In genomic region chr3:41522226-41523005, GRCm38 (mm10) we compare ENCODE assay signal across 8 mouse cellular contexts. TPM values are rescaled to one million over a fixed set of nuclear protein-coding genes. Genes with fewer than 3 reads are reported as not detected.
A peak's percentile ranks its signal among the peaks of the same experiment; 100 is the strongest.
DNase-seq lines count a peak whose midpoint lies in the region; ATAC-seq and TF ChIP-seq lines count a peak whose summit lies in the region.

No protein-coding gene starts in this region.

- H3K9me3 ChIP-seq in midbrain, embryonic 10.5 days (replicated peaks): no peaks in the 10 kb centered on the region; the same call in 1 of the 2 replicates
- H3K9me3 ChIP-seq in midbrain, postnatal 0 days (ENCODE audit: low read length): no peaks in the 10 kb centered on the region
- 0 out of 2 replicates have a peak, but pooled peaks cover 5% of the 10 kb centered on the region for H3K9me3 ChIP-seq in heart, postnatal 0 days (replicated peaks; ENCODE audit: control insufficient read depth, low read length)
- no peaks in the 10 kb centered on the region for H3K9me3 ChIP-seq in liver, embryonic 16.5 days (replicated peaks; ENCODE audit: control insufficient read depth, low read length)
- no peaks in the 10 kb centered on the region for H3K9me3 ChIP-seq in stomach, embryonic 16.5 days (replicated peaks; ENCODE audit: control insufficient read depth, low read length)
- no peaks in the 10 kb centered on the region for H3K9me3 ChIP-seq in forebrain, embryonic 10.5 days
- H3K9me3 ChIP-seq in forebrain, embryonic 12.5 days: 0 out of 2 replicates have a peak, but pooled peaks cover 5% of the 10 kb centered on the region

- DNase-seq in midbrain, embryonic 10.5 days (ENCODE audit: low spot score): peak; percentile 17
- no peak for DNase-seq in midbrain, postnatal 0 days (ENCODE audit: low spot score)
- peak; percentile 55 for DNase-seq in heart, postnatal 0 days (ENCODE audit: low spot score)
- no peak for DNase-seq in T-cell, adult 2 months (ENCODE audit: low spot score)
- no peak for DNase-seq in forebrain, embryonic 10.5 days (ENCODE audit: extremely low spot score, low spot score)

- 38% methylated on average over 18 of the region's 18 CpGs for WGBS in midbrain, embryonic 10.5 days
- 36% methylated on average over 18 of the region's 18 CpGs for WGBS in midbrain, postnatal 0 days
- WGBS in heart, postnatal 0 days: 15% methylated on average over 18 of the region's 18 CpGs
- 44% methylated on average over 18 of the region's 18 CpGs for WGBS in liver, embryonic 16.5 days (ENCODE audit: insufficient replicate concordance)
- WGBS in stomach, embryonic 16.5 days: 31% methylated on average over 18 of the region's 18 CpGs
- WGBS in forebrain, embryonic 10.5 days: 44% methylated on average over 18 of the region's 18 CpGs
- 37% methylated on average over 18 of the region's 18 CpGs for WGBS in forebrain, embryonic 12.5 days

- no peak for ATAC-seq in midbrain, postnatal 0 days (ENCODE audit: low FRiP score)
- peak; percentile 71 for ATAC-seq in heart, postnatal 0 days (ENCODE audit: insufficient read depth, low read depth)
- ATAC-seq in liver, embryonic 16.5 days (ENCODE audit: low read depth): 0 out of 2 replicates have a peak, but pooled peaks have one; percentile 41
- peak; percentile 85; the same call in 1 of the 2 replicates for ATAC-seq in stomach, embryonic 16.5 days (ENCODE audit: insufficient read depth, low FRiP score)
- no peak for ATAC-seq in forebrain, embryonic 12.5 days (ENCODE audit: low FRiP score)

- no peak for TF ChIP-seq EP300 in heart, postnatal 0 days (IDR thresholded peaks at IDR 0.05; ENCODE audit: low read depth)

- H3K27me3 ChIP-seq in midbrain, embryonic 10.5 days (ENCODE audit: low read depth, poor library complexity, severe bottlenecking): no peaks in the 10 kb centered on the region
- no peaks in the 10 kb centered on the region for H3K27me3 ChIP-seq in midbrain, postnatal 0 days (ENCODE audit: insufficient read depth, low read length)
- no peaks in the 10 kb centered on the region for H3K27me3 ChIP-seq in heart, postnatal 0 days (ENCODE audit: control insufficient read depth, insufficient read depth, low read length)
- H3K27me3 ChIP-seq in liver, embryonic 16.5 days (ENCODE audit: control insufficient read depth, insufficient read depth, low read depth, low read length): no peaks in the 10 kb centered on the region
- no peaks in the 10 kb centered on the region for H3K27me3 ChIP-seq in stomach, embryonic 16.5 days (ENCODE audit: control insufficient read depth, insufficient read depth, low read length)
- H3K27me3 ChIP-seq in forebrain, embryonic 10.5 days (ENCODE audit: poor library complexity, severe bottlenecking): no peaks in the 10 kb centered on the region
- no peaks in the 10 kb centered on the region for H3K27me3 ChIP-seq in forebrain, embryonic 12.5 days

- no peak overlapping the region for H3K9ac ChIP-seq in midbrain, postnatal 0 days (replicated peaks; ENCODE audit: low read length, poor library complexity, severe bottlenecking)
- H3K9ac ChIP-seq in heart, postnatal 0 days (replicated peaks; ENCODE audit: low read depth, low read length): peak overlapping the region; percentile 29; the same call in 1 of the 2 replicates
- H3K9ac ChIP-seq in liver, embryonic 16.5 days (ENCODE audit: low read depth, low read length): no peak overlapping the region
- no peak overlapping the region for H3K9ac ChIP-seq in stomach, embryonic 16.5 days (ENCODE audit: low read length)
- no peak overlapping the region for H3K9ac ChIP-seq in forebrain, embryonic 12.5 days

- no peak overlapping the region for H3K4me2 ChIP-seq in midbrain, postnatal 0 days (ENCODE audit: low read depth, low read length, poor library complexity, severe bottlenecking)
- H3K4me2 ChIP-seq in heart, postnatal 0 days (ENCODE audit: low read depth, low read length): peak overlapping the region; percentile 56
- peak overlapping the region; percentile 12; the same call in 1 of the 2 replicates for H3K4me2 ChIP-seq in liver, embryonic 16.5 days (ENCODE audit: low read depth, low read length)
- H3K4me2 ChIP-seq in stomach, embryonic 16.5 days (ENCODE audit: low read depth, low read length): peak overlapping the region; percentile 22
- H3K4me2 ChIP-seq in forebrain, embryonic 12.5 days: no peak overlapping the region

- H3K36me3 ChIP-seq in midbrain, embryonic 10.5 days: no peaks in the 10 kb centered on the region
- no peaks in the 10 kb centered on the region for H3K36me3 ChIP-seq in midbrain, postnatal 0 days (ENCODE audit: insufficient read depth, low read length)
- no peaks in the 10 kb centered on the region for H3K36me3 ChIP-seq in heart, postnatal 0 days (replicated peaks; ENCODE audit: control insufficient read depth, insufficient read depth, low read length)
- H3K36me3 ChIP-seq in liver, embryonic 16.5 days (ENCODE audit: control insufficient read depth, insufficient read depth): no peaks in the 10 kb centered on the region
- H3K36me3 ChIP-seq in stomach, embryonic 16.5 days (ENCODE audit: control insufficient read depth, insufficient read depth, low read length): no peaks in the 10 kb centered on the region
- H3K36me3 ChIP-seq in forebrain, embryonic 10.5 days (replicated peaks): no peaks in the 10 kb centered on the region
- no peaks in the 10 kb centered on the region for H3K36me3 ChIP-seq in forebrain, embryonic 12.5 days (replicated peaks)

- H3K4me1 ChIP-seq in midbrain, embryonic 10.5 days: peaks cover 18% of the 10 kb centered on the region
- H3K4me1 ChIP-seq in midbrain, postnatal 0 days (ENCODE audit: insufficient read depth, low read length): no peaks in the 10 kb centered on the region
- peaks cover 15% of the 10 kb centered on the region for H3K4me1 ChIP-seq in heart, postnatal 0 days (ENCODE audit: control insufficient read depth, insufficient read depth)
- H3K4me1 ChIP-seq in liver, embryonic 16.5 days (ENCODE audit: control insufficient read depth, low read depth, low read length): no peaks in the 10 kb centered on the region
- H3K4me1 ChIP-seq in stomach, embryonic 16.5 days (ENCODE audit: control insufficient read depth, insufficient read depth, low read length): 0 out of 2 replicates have a peak, but pooled peaks cover 3% of the 10 kb centered on the region
- peaks cover 15% of the 10 kb centered on the region for H3K4me1 ChIP-seq in forebrain, embryonic 10.5 days
- H3K4me1 ChIP-seq in forebrain, embryonic 12.5 days: peaks cover 11% of the 10 kb centered on the region

- no peak for TF ChIP-seq CTCF in midbrain, postnatal 0 days (IDR thresholded peaks at IDR 0.05)
- no peak for TF ChIP-seq CTCF in heart, postnatal 0 days (IDR thresholded peaks at IDR 0.05; ENCODE audit: low read depth)

- no peak overlapping the region for H3K27ac ChIP-seq in midbrain, embryonic 10.5 days (replicated peaks)
- H3K27ac ChIP-seq in midbrain, postnatal 0 days (ENCODE audit: low read depth, low read length): no peak overlapping the region
- H3K27ac ChIP-seq in heart, postnatal 0 days (ENCODE audit: low read depth): peak overlapping the region; percentile 5; the same call in 1 of the 2 replicates
- H3K27ac ChIP-seq in liver, embryonic 16.5 days (ENCODE audit: low read length): no peak overlapping the region
- H3K27ac ChIP-seq in stomach, embryonic 16.5 days (ENCODE audit: low read length): peak overlapping the region; percentile 77
- no peak overlapping the region for H3K27ac ChIP-seq in forebrain, embryonic 10.5 days
- no peak overlapping the region for H3K27ac ChIP-seq in forebrain, embryonic 12.5 days

- H3K4me3 ChIP-seq in midbrain, embryonic 10.5 days: peak overlapping the region; percentile 27; the same call in 1 of the 2 replicates
- H3K4me3 ChIP-seq in midbrain, postnatal 0 days (ENCODE audit: low read depth, low read length): no peak overlapping the region
- peak overlapping the region; percentile 28 for H3K4me3 ChIP-seq in heart, postnatal 0 days (ENCODE audit: low read depth, low read length)
- peak overlapping the region; percentile 11; the same call in 1 of the 2 replicates for H3K4me3 ChIP-seq in liver, embryonic 16.5 days (ENCODE audit: low read depth, low read length)
- H3K4me3 ChIP-seq in stomach, embryonic 16.5 days (replicated peaks; ENCODE audit: low read length): 0 out of 2 replicates have a peak overlapping the region, but pooled peaks have one; percentile 2
- no peak overlapping the region for H3K4me3 ChIP-seq in forebrain, embryonic 10.5 days
- no peak overlapping the region for H3K4me3 ChIP-seq in forebrain, embryonic 12.5 days (replicated peaks)

RNA-seq across cellular contexts. Expression of gene Jade1, which starts 33.1 kb away (rescaled TPM):
- 17.7 and 17.9 TPM in 2 replicates for polyA plus RNA-seq in midbrain, embryonic 10.5 days (2016; fragmentation: Nextera tagmentation; extraction: Ambion mirVana)
- 18.8 and 21.8 TPM in 2 replicates for total RNA-seq in midbrain, postnatal 0 days (2014; rRNA removed)
- 15.0 and 16.7 TPM in 2 replicates for polyA plus RNA-seq in midbrain, postnatal 0 days (2015; fragmentation: Nextera tagmentation; extraction: Ambion mirVana)
- total RNA-seq in heart, postnatal 0 days (2014; rRNA removed; ENCODE audit: low replicate concordance): 14.5 and 16.8 TPM in 2 replicates
- polyA plus RNA-seq in heart, postnatal 0 days (2015; fragmentation: Nextera tagmentation; extraction: Ambion mirVana): 12.6 and 13.9 TPM in 2 replicates
- polyA plus RNA-seq in liver, embryonic 16.5 days (2015; fragmentation: Nextera tagmentation; extraction: Ambion mirVana): 6.5 and 6.8 TPM in 2 replicates
- polyA plus RNA-seq in stomach, embryonic 16.5 days (2015; fragmentation: Nextera tagmentation; extraction: Ambion mirVana): 11.5 and 11.6 TPM in 2 replicates
- 19.6 and 21.2 TPM in 2 replicates for polyA plus RNA-seq in forebrain, embryonic 10.5 days (2016; fragmentation: Nextera tagmentation; extraction: Ambion mirVana)
- polyA plus RNA-seq in forebrain, embryonic 12.5 days (2016; fragmentation: Nextera tagmentation; extraction: Ambion mirVana): 20.9 and 21.9 TPM in 2 replicates

Comparison
In these comparisons a context has a peak if more than half of its experiments do, and no peak if none do; other contexts are left out.
1. DNase-seq: peak in midbrain, embryonic 10.5 days (single experiment) and heart, postnatal 0 days (single experiment); none in midbrain, postnatal 0 days (single experiment), T-cell, adult 2 months (single experiment) and forebrain, embryonic 10.5 days (single experiment).
2. H3K4me3 ChIP-seq: peak in midbrain, embryonic 10.5 days (single experiment), heart, postnatal 0 days (single experiment), liver, embryonic 16.5 days (single experiment) and stomach, embryonic 16.5 days (single experiment); none in midbrain, postnatal 0 days (single experiment), forebrain, embryonic 10.5 days (single experiment) and forebrain, embryonic 12.5 days (single experiment).
3. H3K27ac ChIP-seq: peak in heart, postnatal 0 days (single experiment) and stomach, embryonic 16.5 days (single experiment); none in midbrain, embryonic 10.5 days (single experiment), midbrain, postnatal 0 days (single experiment), liver, embryonic 16.5 days (single experiment), forebrain, embryonic 10.5 days (single experiment) and forebrain, embryonic 12.5 days (single experiment).
4. ATAC-seq: peak in heart, postnatal 0 days (single experiment), liver, embryonic 16.5 days (single experiment) and stomach, embryonic 16.5 days (single experiment); none in midbrain, postnatal 0 days (single experiment) and forebrain, embryonic 12.5 days (single experiment).
5. H3K4me2 ChIP-seq: peak in heart, postnatal 0 days (single experiment), liver, embryonic 16.5 days (single experiment) and stomach, embryonic 16.5 days (single experiment); none in midbrain, postnatal 0 days (single experiment) and forebrain, embryonic 12.5 days (single experiment).